Mouse (Mus musculus) hindbrain, embryonic 10.5 days (tissue): ENCODE results near the gene Stk39. TPM values are rescaled to one million over a fixed set of nuclear protein-coding genes. Genes with fewer than 3 reads are reported as not detected.

Experiments used
- DNase-seq: peaks from one replicate; pipeline ENCODE4 v3.0.0-alpha.2; 2017; ENCODE audit warnings: low spot score
- H3K27ac ChIP-seq: fragments of 300-500 bp; sonication (generic); 2 replicates; pipeline ENCODE4 v1.5.1; 2016; ENCODE audit warnings: mild to moderate bottlenecking, moderate library complexity
- H3K27me3 ChIP-seq: fragments of 300-500 bp; sonication (generic); 2 replicates; pipeline ENCODE4 v1.6.1; 2016; ENCODE audit warnings: mild to moderate bottlenecking; ENCODE audit not compliant: poor library complexity, insufficient read depth, severe bottlenecking
- H3K36me3 ChIP-seq: fragments of 300-500 bp; sonication (generic); 2 replicates; pipeline ENCODE4 v1.6.1; 2016; ENCODE audit warnings: mild to moderate bottlenecking, moderate library complexity
- H3K4me1 ChIP-seq: fragments of 300-500 bp; sonication (generic); replicated peaks from 2 replicates; pipeline ENCODE4 v1.6.1; 2016; ENCODE audit warnings: mild to moderate bottlenecking
- H3K4me3 ChIP-seq: fragments of 300-500 bp; sonication (generic); 2 replicates; pipeline ENCODE4 v1.5.1; 2016; ENCODE audit warnings: mild to moderate bottlenecking, moderate library complexity
- H3K9me3 ChIP-seq: fragments of 300-500 bp; sonication (generic); 2 replicates; pipeline ENCODE4 v1.6.1; 2016; ENCODE audit warnings: mild to moderate bottlenecking, moderate library complexity
- WGBS: fragments of 180-500 bp; shearing (Covaris S2); methylation state at CpG from one replicate; pipeline ENCODE4 v1.1.7; 2016; 5-methylcytosine and 5-hydroxymethylcytosine counted together
- polyA plus RNA-seq: library from polyadenylated mRNA; unstranded; fragments of >200 nt; fragmentation: Nextera tagmentation; extraction: Ambion mirVana; gene quantifications from 2 replicates; pipeline ENCODE4 v1.2.1, GENCODE M21; 2016

The Stk39 gene
- polyA plus RNA-seq, 1 experiment from 2014 or later, result 37.3 TPM

GRCm38 (mm10) chr2:68342122-68342646 lies 129.9 kb downstream of the Stk39 start:
- H3K9me3 ChIP-seq, result no peaks in the 10 kb centered on the region
- H3K27ac ChIP-seq, result no peak overlapping the region
- H3K36me3 ChIP-seq, result peaks cover 70% of the 10 kb centered on the region
- DNase-seq, result no peak
- peaks cover 9% of the 10 kb centered on the region for H3K4me1 ChIP-seq
- no peaks in the 10 kb centered on the region for H3K27me3 ChIP-seq
- WGBS, result 91% methylated on average over 7 of the region's 7 CpGs
- H3K4me3 ChIP-seq, result no peak overlapping the region

- DNase-seq, result no peak
Observed at GRCm38 (mm10) chr2:68336913-68337312, 135.2 kb downstream of the Stk39 start.

GRCm38 (mm10) chr2:68334945-68335344 lies 137.1 kb downstream of the Stk39 start:
- 65% methylated on average over 5 of the region's 5 CpGs for WGBS
- peaks cover 19% of the 10 kb centered on the region for H3K36me3 ChIP-seq
- H3K4me3 ChIP-seq, result no peak overlapping the region
- H3K9me3 ChIP-seq, result no peaks in the 10 kb centered on the region
- no peak overlapping the region for H3K27ac ChIP-seq
- H3K27me3 ChIP-seq, result no peaks in the 10 kb centered on the region
- no peak for DNase-seq
- peaks cover 16% of the 10 kb centered on the region for H3K4me1 ChIP-seq

More at GRCm38 (mm10) chr2:68336913-68337312, 135.2 kb downstream of the Stk39 start:
- H3K4me1 ChIP-seq, result peaks cover 16% of the 10 kb centered on the region
- 93% methylated on average over 6 of the region's 6 CpGs for WGBS
- peaks cover 28% of the 10 kb centered on the region for H3K36me3 ChIP-seq
- no peaks in the 10 kb centered on the region for H3K9me3 ChIP-seq
- H3K27me3 ChIP-seq, result no peaks in the 10 kb centered on the region
- no peak overlapping the region for H3K4me3 ChIP-seq
- H3K27ac ChIP-seq, result no peak overlapping the region

GRCm38 (mm10) chr2:68325306-68325705 lies 146.8 kb downstream of the Stk39 start:
- 81% methylated on average over 5 of the region's 5 CpGs for WGBS
- no peaks in the 10 kb centered on the region for H3K27me3 ChIP-seq
- H3K27ac ChIP-seq, result no peak overlapping the region
- H3K9me3 ChIP-seq, result no peaks in the 10 kb centered on the region
- DNase-seq, result no peak
- H3K36me3 ChIP-seq, result peaks cover 10% of the 10 kb centered on the region; the same call in 1 of the 2 replicates
- H3K4me1 ChIP-seq, result peaks cover 12% of the 10 kb centered on the region
- no peak overlapping the region for H3K4me3 ChIP-seq

GRCm38 (mm10) chr2:68321230-68321629 lies 150.8 kb downstream of the Stk39 start:
- Histone ChIP-seq H3K4me3 (no peak overlapping the region), H3K27me3 (no peaks in the 10 kb centered on the region), H3K4me1 (peaks cover 23% of the 10 kb centered on the region), H3K9me3 (no peaks in the 10 kb centered on the region), H3K36me3 (peaks cover 4% of the 10 kb centered on the region; the same call in 1 of the 2 replicates), H3K27ac (0 out of 2 replicates have a peak overlapping the region, but pooled peaks have one; percentile 2)
- no peak for DNase-seq
- 82% methylated on average over 5 of the region's 5 CpGs for WGBS

- Histone ChIP-seq H3K4me3 (no peak overlapping the region), H3K27ac (0 out of 2 replicates have a peak overlapping the region, but pooled peaks have one; percentile 29), H3K4me1 (peaks cover 26% of the 10 kb centered on the region), H3K36me3 (peaks cover 4% of the 10 kb centered on the region; the same call in 1 of the 2 replicates), H3K27me3 (no peaks in the 10 kb centered on the region), H3K9me3 (no peaks in the 10 kb centered on the region)
- WGBS, result 32% methylated on average over 10 of the region's 10 CpGs
- no peak for DNase-seq
Observed at GRCm38 (mm10) chr2:68320670-68321069, 151.4 kb downstream of the Stk39 start.

- 68% methylated on average over 5 of the region's 5 CpGs for WGBS
Observed at GRCm38 (mm10) chr2:68318452-68318851, 153.6 kb downstream of the Stk39 start.

GRCm38 (mm10) chr2:68317895-68318294 lies 154.2 kb downstream of the Stk39 start:
- Histone ChIP-seq H3K27ac (no peak overlapping the region), H3K9me3 (no peaks in the 10 kb centered on the region), H3K4me1 (peaks cover 30% of the 10 kb centered on the region), H3K27me3 (no peaks in the 10 kb centered on the region), H3K4me3 (no peak overlapping the region), H3K36me3 (peaks cover 14% of the 10 kb centered on the region; the same call in 1 of the 2 replicates)
- WGBS, result 91% methylated on average over 9 of the region's 9 CpGs
- no peak for DNase-seq

More at GRCm38 (mm10) chr2:68318452-68318851, 153.6 kb downstream of the Stk39 start:
- no peak for DNase-seq
- H3K36me3 ChIP-seq, result peaks cover 8% of the 10 kb centered on the region; the same call in 1 of the 2 replicates
- no peak overlapping the region for H3K4me3 ChIP-seq
- no peaks in the 10 kb centered on the region for H3K9me3 ChIP-seq
- H3K27ac ChIP-seq, result 0 out of 2 replicates have a peak overlapping the region, but pooled peaks have one; percentile 19
- peaks cover 30% of the 10 kb centered on the region for H3K4me1 ChIP-seq
- H3K27me3 ChIP-seq, result no peaks in the 10 kb centered on the region

GRCm38 (mm10) chr2:68317452-68317851 lies 154.6 kb downstream of the Stk39 start:
- WGBS, result 85% methylated on average over 2 of the region's 2 CpGs

GRCm38 (mm10) chr2:68315258-68315657 lies 156.8 kb downstream of the Stk39 start:
- DNase-seq, result no peak
- peaks cover 26% of the 10 kb centered on the region for H3K36me3 ChIP-seq
- H3K27ac ChIP-seq, result 0 out of 2 replicates have a peak overlapping the region, but pooled peaks have one; percentile 6
- peaks cover 18% of the 10 kb centered on the region for H3K4me1 ChIP-seq
- no peak overlapping the region for H3K4me3 ChIP-seq
- no peaks in the 10 kb centered on the region for H3K27me3 ChIP-seq
- 76% methylated on average over 11 of the region's 11 CpGs for WGBS
- no peaks in the 10 kb centered on the region for H3K9me3 ChIP-seq

More at GRCm38 (mm10) chr2:68317452-68317851, 154.6 kb downstream of the Stk39 start:
- H3K27ac ChIP-seq, result no peak overlapping the region
- no peaks in the 10 kb centered on the region for H3K9me3 ChIP-seq
- H3K4me1 ChIP-seq, result peaks cover 30% of the 10 kb centered on the region
- peaks cover 16% of the 10 kb centered on the region; the same call in 1 of the 2 replicates for H3K36me3 ChIP-seq
- DNase-seq, result no peak
- H3K27me3 ChIP-seq, result no peaks in the 10 kb centered on the region
- no peak overlapping the region for H3K4me3 ChIP-seq

GRCm38 (mm10) chr2:68310121-68310520 lies 161.9 kb downstream of the Stk39 start:
- WGBS, result 89% methylated on average over 3 of the region's 3 CpGs
- Histone ChIP-seq H3K27me3 (no peaks in the 10 kb centered on the region), H3K27ac (no peak overlapping the region), H3K36me3 (peaks cover 75% of the 10 kb centered on the region), H3K4me3 (no peak overlapping the region), H3K9me3 (no peaks in the 10 kb centered on the region), H3K4me1 (no peaks in the 10 kb centered on the region)
- DNase-seq, result no peak

GRCm38 (mm10) chr2:68306519-68306918 lies 165.5 kb downstream of the Stk39 start:
- Histone ChIP-seq H3K4me3 (no peak overlapping the region), H3K27me3 (no peaks in the 10 kb centered on the region), H3K27ac (no peak overlapping the region), H3K4me1 (peaks cover 5% of the 10 kb centered on the region; the same call in 1 of the 2 replicates), H3K36me3 (peaks cover 83% of the 10 kb centered on the region), H3K9me3 (no peaks in the 10 kb centered on the region)
- no peak for DNase-seq
- WGBS, result 89% methylated on average over 4 of the region's 4 CpGs

GRCm38 (mm10) chr2:68304771-68305460 lies 167.2 kb downstream of the Stk39 start:
- no peaks in the 10 kb centered on the region for H3K27me3 ChIP-seq
- no peaks in the 10 kb centered on the region for H3K9me3 ChIP-seq
- H3K4me3 ChIP-seq, result no peak overlapping the region
- H3K27ac ChIP-seq, result no peak overlapping the region
- H3K36me3 ChIP-seq, result peaks cover 70% of the 10 kb centered on the region
- 93% methylated on average over 6 of the region's 6 CpGs for WGBS
- peaks cover 5% of the 10 kb centered on the region; the same call in 1 of the 2 replicates for H3K4me1 ChIP-seq
- no peak for DNase-seq
